Mouse (Mus musculus) MEL (cell line): ENCODE measurements around the gene Shld2.

Experiments
- CTCF ChIP-seq, 3 experiments: IDR thresholded peaks in 2 of 3; conservative IDR thresholded peaks in 1 of 3; 2 replicates each; pipeline ENCODE4 v1.5.1; 2011 to 2012; ENCODE audit warnings: low read length in 3 of 3, low read depth in 2 of 3, mild to moderate bottlenecking in 2 of 3, improper control_type of control experiment in 1 of 3, inconsistent platforms in 1 of 3, mixed read lengths in 1 of 3, moderate library complexity in 1 of 3; ENCODE audit not compliant: control insufficient read depth in 1 of 3, insufficient read depth in 1 of 3, poor library complexity in 1 of 3, severe bottlenecking in 1 of 3
- EP300 ChIP-seq, 2 experiments: IDR thresholded peaks; 2 replicates each; pipeline ENCODE4 v1.6.1; 2011; ENCODE audit warnings: improper control_type of control experiment in 2 of 2, low read length in 2 of 2, low read depth in 1 of 2, mild to moderate bottlenecking in 1 of 2
- GABPA ChIP-seq: IDR thresholded peaks from 2 replicates; pipeline ENCODE4 v1.6.1; 2012; ENCODE audit warnings: low read depth, mild to moderate bottlenecking, inconsistent platforms, low read length, improper control_type of control experiment, moderate library complexity

DNA sequence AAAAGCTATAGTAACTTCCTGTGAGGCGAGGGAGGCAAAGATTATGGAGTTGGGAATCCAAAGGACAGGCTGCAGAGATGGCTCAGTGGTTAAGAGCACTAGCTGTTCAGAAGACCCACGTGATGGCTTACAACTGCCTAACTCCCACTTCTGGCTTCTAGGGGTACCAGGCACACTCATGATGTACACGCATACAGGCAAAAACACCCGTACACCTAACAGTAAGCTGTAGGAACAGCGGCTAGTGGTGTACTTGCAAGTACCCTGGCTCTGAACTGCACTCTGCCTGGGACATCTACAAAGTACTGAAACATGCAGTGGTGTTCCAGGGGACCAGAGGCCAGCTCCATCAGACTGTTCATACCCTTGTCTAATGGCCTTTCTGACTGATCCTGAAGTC, 36.8 kb upstream of the Shld2 start:
- TF ChIP-seq GABPA (no peak), CTCF (IDR thresholded peaks at IDR 0.05 in 2 of 3, conservative IDR thresholded peaks at IDR 0.05 in 1 of 3; ENCODE audit: control insufficient read depth in 1 of 3, insufficient read depth in 1 of 3, low read depth in 2 of 3, low read length in 3 of 3, poor library complexity in 1 of 3, severe bottlenecking in 1 of 3) (no peak), EP300 (IDR thresholded peaks at IDR 0.05; ENCODE audit: low read depth in 1 of 2, low read length in 2 of 2) (no peak)
